Mouse (Mus musculus): Measurements from ENCODE around the gene 5730522E02Rik.

Gene 5730522E02Rik

GRCm38 (mm10) chr11:26128385-26128784 lies 82.2 kb downstream of the 5730522E02Rik start:
- no peak for DNase-seq (ENCODE audit: low spot score in 2 of 2)

DNA sequence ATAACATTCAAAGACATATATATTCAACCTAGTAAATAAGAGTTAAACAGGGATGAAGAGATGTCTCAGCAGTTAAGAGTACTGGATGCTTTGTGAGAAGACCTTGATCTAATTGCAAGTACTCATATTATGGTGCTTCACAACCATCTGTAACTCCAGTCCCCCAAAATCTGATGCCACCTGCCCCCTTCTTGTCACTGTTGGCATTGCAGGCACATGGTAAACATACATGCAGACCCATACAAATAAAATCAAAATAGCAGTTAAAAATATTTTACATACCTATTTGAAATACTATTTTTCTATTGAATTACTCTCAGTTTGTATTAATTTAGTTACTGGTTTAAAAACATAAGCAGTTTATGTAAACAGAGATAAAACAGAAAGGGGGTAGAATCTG lies 84.6 kb downstream of the 5730522E02Rik start:
- no peak for DNase-seq (ENCODE audit: low spot score in 2 of 2)

- no peak for DNase-seq (ENCODE audit: low spot score in 2 of 2)
These were observed 89.6 kb downstream of the 5730522E02Rik start for GRCm38 (mm10) chr11:26120781-26121557.

DNA sequence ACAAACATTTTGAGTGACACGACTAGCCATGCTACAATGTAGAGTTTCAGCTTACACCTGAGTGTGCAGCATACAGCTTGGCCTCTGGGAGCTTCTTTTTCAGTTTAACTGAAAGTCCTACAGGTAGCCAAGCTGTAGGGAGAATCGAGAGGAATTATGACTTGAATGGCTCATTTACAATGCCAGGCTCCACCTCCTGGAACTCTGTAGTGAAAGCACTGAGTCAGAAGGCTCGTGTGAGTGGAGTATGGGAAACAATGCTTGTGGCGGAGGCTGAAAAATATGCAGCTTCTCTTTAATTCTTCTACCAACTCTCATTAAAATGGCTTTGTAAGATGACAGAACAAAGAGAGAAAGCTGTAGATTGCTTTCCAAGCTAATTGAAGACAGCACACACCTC lies 92.9 kb downstream of the 5730522E02Rik start:
- DNase-seq (ENCODE audit: low spot score in 2 of 2): no peak

DNA sequence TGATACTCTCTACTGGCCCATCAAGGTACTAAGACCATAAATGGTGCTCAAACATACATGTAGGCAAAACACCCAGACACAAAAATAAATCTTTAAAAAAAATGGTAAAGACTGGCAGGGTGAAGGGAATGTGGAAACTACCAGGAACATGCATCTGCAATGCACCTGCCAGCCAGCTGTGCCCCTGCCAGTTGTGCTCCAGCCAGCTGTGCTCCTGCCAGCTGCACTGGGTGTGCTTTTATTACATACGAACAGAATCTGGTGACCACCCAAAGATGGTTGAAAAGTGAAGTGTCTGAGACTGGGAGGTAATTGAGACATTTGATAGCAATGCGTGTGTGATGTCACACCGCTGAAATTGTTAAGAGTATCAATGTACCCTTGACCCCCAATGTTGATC lies 98.4 kb downstream of the 5730522E02Rik start:
- no peak for DNase-seq (ENCODE audit: low spot score in 2 of 2)

DNA sequence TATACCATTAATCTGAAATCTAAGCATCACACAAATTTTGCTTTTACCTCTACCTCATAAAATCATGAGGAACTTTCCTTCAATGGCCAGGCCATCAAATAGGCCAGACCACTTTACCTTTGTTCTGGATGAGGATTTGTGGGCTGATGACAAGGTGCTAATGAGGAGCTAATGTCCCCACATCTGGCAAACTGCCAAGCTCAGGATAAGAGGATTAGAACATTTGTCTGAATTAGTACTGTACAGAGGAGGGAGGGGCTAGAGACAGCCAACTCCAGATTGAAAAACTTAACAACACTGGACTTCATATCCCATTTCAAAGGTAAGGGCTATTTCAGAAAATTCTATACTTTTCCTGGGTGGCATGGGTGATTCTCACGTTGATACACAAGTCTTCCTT lies 101.9 kb downstream of the 5730522E02Rik start:
- DNase-seq (ENCODE audit: low spot score in 2 of 2): no peak

- DNase-seq (ENCODE audit: low spot score in 2 of 2): no peak
These were observed 105.9 kb downstream of the 5730522E02Rik start for GRCm38 (mm10) chr11:26104680-26105079.

DNA sequence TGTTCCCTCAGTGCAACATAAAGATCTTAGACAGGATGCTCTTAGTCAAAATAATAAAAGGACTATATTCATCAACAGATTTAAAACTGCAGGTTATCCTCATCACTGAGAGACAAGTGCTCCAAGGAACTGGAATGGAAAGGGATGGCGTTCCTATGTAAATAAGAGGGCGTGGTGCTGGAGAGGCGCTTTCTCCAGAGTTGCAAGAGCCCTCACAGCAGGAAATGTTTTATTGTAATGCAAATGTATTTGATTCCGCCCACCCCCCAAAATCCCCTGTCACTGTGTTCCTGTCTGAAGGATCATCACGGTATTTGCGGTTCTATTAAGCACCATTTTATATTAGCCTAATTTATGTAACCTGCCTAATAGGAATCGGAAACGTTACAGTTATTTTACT lies 106.9 kb downstream of the 5730522E02Rik start:
- DNase-seq (ENCODE audit: low spot score in 2 of 2): no peak

GRCm38 (mm10) chr11:26102878-26103277 lies 107.7 kb downstream of the 5730522E02Rik start:
- no peak for DNase-seq (ENCODE audit: low spot score in 2 of 2)

DNA sequence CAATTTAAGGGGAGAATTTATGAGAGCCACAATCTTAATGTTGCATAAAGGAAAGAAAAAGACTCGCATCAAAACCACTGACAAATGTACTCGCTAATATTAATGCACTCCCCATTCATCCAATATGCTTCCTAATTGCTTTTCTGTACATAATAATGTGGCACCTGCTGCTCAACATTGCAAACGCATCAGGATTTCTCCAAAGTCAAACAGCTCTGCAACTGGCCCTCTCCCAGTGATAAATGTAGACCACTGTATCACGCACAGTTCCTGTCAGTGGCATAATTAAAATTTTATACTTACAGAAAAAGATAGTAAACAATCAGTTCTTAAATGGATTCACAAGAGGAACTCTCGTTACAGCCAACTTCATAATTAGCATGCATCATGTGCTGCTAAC lies 110.5 kb downstream of the 5730522E02Rik start:
- no peak for DNase-seq (ENCODE audit: low spot score in 2 of 2)

- no peak for DNase-seq (ENCODE audit: low spot score in 2 of 2)
These were observed 111.6 kb downstream of the 5730522E02Rik start for GRCm38 (mm10) chr11:26098933-26099332.

DNA sequence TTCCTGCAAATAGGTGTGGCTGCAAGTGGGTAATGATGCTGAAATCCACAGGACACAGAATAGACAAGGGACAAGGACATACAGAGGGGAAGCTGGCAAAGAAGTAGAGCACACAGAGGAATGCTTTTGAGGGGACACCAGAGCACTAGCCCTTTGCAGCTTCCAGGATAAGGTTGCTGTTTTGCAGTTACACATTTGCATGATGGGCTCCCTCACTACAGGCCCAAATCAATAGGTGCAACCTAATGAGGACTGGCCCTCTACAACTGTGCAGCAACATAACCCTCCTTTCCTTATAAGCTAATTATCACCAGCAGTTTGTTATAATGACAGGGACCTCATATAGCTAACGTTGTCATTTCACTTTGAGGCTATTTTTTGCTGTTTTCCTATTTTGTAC lies 114.5 kb downstream of the 5730522E02Rik start:
- DNase-seq (ENCODE audit: low spot score in 2 of 2): no peak

DNA sequence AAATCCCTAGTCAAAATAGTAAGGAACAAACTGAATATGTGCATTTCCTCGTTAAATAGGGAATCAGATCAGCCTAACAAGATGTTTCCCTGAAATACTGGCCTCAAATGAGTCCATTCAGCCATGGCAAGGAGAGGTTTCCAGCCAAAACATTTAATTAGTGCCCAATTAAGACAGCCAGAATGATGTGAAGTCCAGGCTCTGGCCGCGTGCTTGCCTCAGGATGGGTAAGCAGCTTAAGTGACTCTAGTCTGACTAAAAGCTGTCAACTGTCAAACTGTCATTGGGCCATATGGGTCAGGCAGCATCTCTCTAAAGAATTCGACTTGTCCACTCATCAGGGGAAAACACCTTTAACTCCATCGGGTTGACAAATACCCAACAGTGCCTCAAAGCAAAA lies 121.6 kb downstream of the 5730522E02Rik start:
- DNase-seq (ENCODE audit: low spot score in 2 of 2): peak in 1 of 2 experiments; percentile 22

GRCm38 (mm10) chr11:26086679-26087078 lies 123.9 kb downstream of the 5730522E02Rik start:
- DNase-seq (ENCODE audit: low spot score in 2 of 2): no peak

GRCm38 (mm10) chr11:26085380-26086035 lies 125.1 kb downstream of the 5730522E02Rik start:
- DNase-seq (ENCODE audit: low spot score in 2 of 2): no peak

DNA sequence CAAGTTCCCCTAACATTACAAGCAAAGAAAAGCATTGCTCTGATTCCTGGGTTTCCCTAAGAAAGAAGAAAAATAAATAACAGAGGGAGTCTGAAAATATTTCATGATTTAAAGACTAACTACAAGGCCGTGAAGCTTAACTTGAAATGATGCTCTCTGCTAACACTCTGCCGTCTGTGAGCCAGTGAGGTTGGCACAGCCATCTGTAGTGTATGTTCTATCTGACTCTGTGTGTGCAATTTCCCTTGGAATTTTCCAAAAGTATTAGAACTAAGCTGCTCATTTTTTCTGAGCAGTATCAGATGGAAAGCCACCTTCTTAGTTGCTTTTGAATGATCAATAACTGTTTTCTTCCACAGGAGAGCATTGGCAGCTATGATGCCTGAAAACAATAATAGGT lies 134.2 kb downstream of the 5730522E02Rik start:
- no peak for DNase-seq (ENCODE audit: low spot score in 2 of 2)

DNA sequence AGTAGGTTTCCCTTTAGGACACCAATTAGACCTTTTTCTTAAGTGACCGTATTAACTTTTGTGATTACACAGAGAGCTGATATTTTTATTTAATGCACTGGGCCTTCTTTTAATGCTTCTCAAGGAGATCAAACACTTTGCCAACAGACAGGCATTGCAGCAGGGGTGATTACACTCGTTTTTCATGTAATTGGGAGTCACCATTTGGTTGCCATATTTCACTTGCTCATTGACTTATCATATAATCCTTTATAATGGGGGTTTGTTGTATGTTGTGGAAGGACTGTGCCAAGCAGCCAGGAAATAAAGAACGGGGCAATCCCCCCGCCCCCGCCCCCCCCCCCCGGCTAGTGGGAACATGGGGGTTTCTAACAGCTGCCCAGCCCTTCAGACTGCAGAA lies 135.0 kb downstream of the 5730522E02Rik start:
- DNase-seq (ENCODE audit: low spot score in 2 of 2): no peak

- DNase-seq (ENCODE audit: low spot score in 2 of 2): peak; percentile 24 to 56
These were observed 136.8 kb downstream of the 5730522E02Rik start for GRCm38 (mm10) chr11:26073638-26074294.

DNA sequence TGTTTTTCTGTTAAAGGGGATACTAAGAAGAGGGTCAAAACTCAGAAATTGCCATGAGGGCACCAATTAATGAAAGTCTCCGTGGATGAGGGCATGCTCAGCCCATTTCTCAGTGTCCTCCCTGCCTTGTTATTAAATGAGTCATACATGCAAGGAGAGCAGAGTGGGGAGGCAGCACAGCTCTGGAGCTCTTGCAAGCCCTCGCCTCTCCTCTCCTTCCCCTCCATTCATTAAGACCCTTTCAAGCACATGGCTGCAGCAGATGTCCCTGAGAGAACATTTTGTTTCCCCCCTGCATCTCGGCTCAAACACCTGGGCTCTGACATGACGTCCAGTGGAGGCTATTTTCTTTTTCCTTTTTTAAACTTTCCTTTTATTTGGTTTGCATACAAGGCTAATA lies 138.5 kb downstream of the 5730522E02Rik start:
- no peak for DNase-seq (ENCODE audit: low spot score in 2 of 2)

DNA sequence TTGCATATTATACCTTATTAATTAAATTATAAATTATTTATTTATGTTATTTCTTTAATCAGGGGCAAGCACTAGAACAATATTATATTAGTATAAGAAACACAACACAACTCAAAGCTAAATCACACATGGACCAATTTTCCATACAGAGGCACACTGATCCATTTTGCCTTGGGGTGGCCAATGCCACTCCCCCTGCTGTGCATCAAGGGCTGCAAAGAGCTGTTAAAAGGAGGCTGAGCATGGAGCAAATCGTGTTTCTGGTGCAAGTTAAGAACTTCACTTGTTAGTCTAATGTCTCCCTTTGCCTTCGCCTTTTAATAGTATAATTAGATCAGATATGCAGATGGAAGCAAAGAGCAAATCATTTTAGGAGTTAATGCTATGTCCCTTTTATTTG lies 147.3 kb downstream of the 5730522E02Rik start:
- DNase-seq (ENCODE audit: low spot score in 2 of 2): no peak

GRCm38 (mm10) chr11:26061471-26062137 lies 149.0 kb downstream of the 5730522E02Rik start:
- no peak for DNase-seq (ENCODE audit: low spot score in 2 of 2)

GRCm38 (mm10) chr11:26013527-26013926 lies 197.0 kb downstream of the 5730522E02Rik start:
- no peak for DNase-seq (ENCODE audit: low spot score in 2 of 2)

Measured in cerebellum, postnatal 4 days (tissue).